Mouse (Mus musculus) spleen, adult 2 months (tissue): ENCODE measurements at regions not wholly inside any gene's neighbourhood (a gene's known extent, or its start where the extent isn't known, plus 50 kb on each side); places are given as distances from the start of the nearest gene placed in this dataset.
A peak's percentile ranks its signal among the peaks of the same experiment; 100 is the strongest.

Experiments
- DNase-seq, 2 experiments: peaks; one replicate each; pipeline versions ENCODE4 v3.0.0 to v3.0.0-alpha.2; 2012 to 2021; ENCODE audit warnings: low spot score in 2 of 2, low read depth in 1 of 2
- H3K27ac ChIP-seq: fragments of 200-500 bp; 2 replicates; pipeline ENCODE4 v1.5.1; 2012; ENCODE audit warnings: low read length, inconsistent platforms; ENCODE audit not compliant: insufficient read depth
- H3K27me3 ChIP-seq: fragments of 200-500 bp; 2 replicates; pipeline ENCODE4 v1.6.1; 2012; ENCODE audit warnings: mild to moderate bottlenecking, moderate library complexity, low read length, inconsistent platforms; ENCODE audit not compliant: control insufficient read depth, insufficient read depth
- H3K36me3 ChIP-seq: fragments of 200-500 bp; 2 replicates; pipeline ENCODE4 v1.6.1; 2012; ENCODE audit warnings: mild to moderate bottlenecking, low read length, inconsistent platforms; ENCODE audit not compliant: control insufficient read depth, insufficient read depth
- H3K4me1 ChIP-seq: fragments of 200-500 bp; 2 replicates; pipeline ENCODE4 v1.6.1; 2011; ENCODE audit warnings: inconsistent platforms; ENCODE audit not compliant: control insufficient read depth, insufficient read depth, insufficient read length
- H3K4me3 ChIP-seq: fragments of 200-500 bp; 2 replicates; pipeline ENCODE4 v1.5.1; 2011; ENCODE audit warnings: mild to moderate bottlenecking, inconsistent platforms; ENCODE audit not compliant: insufficient read depth, insufficient read length; ENCODE audit errors: extremely low read depth
- CTCF ChIP-seq: fragments of 200-500 bp; IDR thresholded peaks from 2 replicates; pipeline ENCODE4 v1.5.1; 2011; ENCODE audit warnings: mild to moderate bottlenecking, inconsistent platforms; ENCODE audit not compliant: insufficient read depth, insufficient read length, insufficient replicate concordance; ENCODE audit errors: extremely low read depth
- POLR2A ChIP-seq: fragments of 200-500 bp; IDR thresholded peaks from 2 replicates; pipeline ENCODE4 v1.6.1; 2011; ENCODE audit warnings: low read depth, low read length, inconsistent platforms
- WGBS: fragments of 180-500 bp; shearing (Covaris S2); methylation state at CpG from one replicate; pipeline ENCODE4 v1.1.7; 2018; 5-methylcytosine and 5-hydroxymethylcytosine counted together

- peaks cover 4% of the 10 kb centered on the region; the same call in 1 of the 2 replicates for H3K4me1 ChIP-seq
- no peak for TF ChIP-seq CTCF
- TF ChIP-seq POLR2A: no peak
- no peak overlapping the region for H3K27ac ChIP-seq
- 0 out of 2 replicates have a peak overlapping the region, but pooled peaks have one; percentile 3 for H3K4me3 ChIP-seq
- DNase-seq: no peak
- no peaks in the 10 kb centered on the region for H3K36me3 ChIP-seq
- H3K27me3 ChIP-seq: 0 out of 2 replicates have a peak, but pooled peaks cover 2% of the 10 kb centered on the region
- WGBS: 5% methylated on average over 17 of the region's 17 CpGs
Observed at GRCm38 (mm10) chr14:118422351-118423001, 155.7 kb downstream of the Gm9376 start.

GRCm38 (mm10) chr14:118423269-118423668 lies 156.5 kb downstream of the Gm9376 start:
- 1% methylated on average over 9 of the region's 9 CpGs for WGBS
- no peak for TF ChIP-seq POLR2A
- TF ChIP-seq CTCF: no peak
- Histone ChIP-seq H3K4me1 (peaks cover 4% of the 10 kb centered on the region; the same call in 1 of the 2 replicates), H3K4me3 (no peak overlapping the region), H3K36me3 (no peaks in the 10 kb centered on the region), H3K27me3 (0 out of 2 replicates have a peak, but pooled peaks cover 2% of the 10 kb centered on the region), H3K27ac (no peak overlapping the region)
- peak in 1 of 2 experiments; percentile 14 for DNase-seq

GRCm38 (mm10) chr14:118426562-118426961 lies 159.8 kb downstream of the Gm9376 start:
- Histone ChIP-seq H3K4me3 (no peak overlapping the region), H3K36me3 (no peaks in the 10 kb centered on the region), H3K27me3 (0 out of 2 replicates have a peak, but pooled peaks cover 2% of the 10 kb centered on the region), H3K27ac (no peak overlapping the region), H3K4me1 (peaks cover 4% of the 10 kb centered on the region; the same call in 1 of the 2 replicates)
- no peak for TF ChIP-seq POLR2A
- TF ChIP-seq CTCF: no peak
- DNase-seq: no peak
- 83% methylated on average over 3 of the region's 3 CpGs for WGBS

GRCm38 (mm10) chr14:118430286-118430685 lies 163.5 kb downstream of the Gm9376 start:
- TF ChIP-seq POLR2A (no peak), CTCF (no peak)
- H3K27me3 ChIP-seq: peaks cover 1% of the 10 kb centered on the region; the same call in 1 of the 2 replicates
- no peak overlapping the region for H3K27ac ChIP-seq
- no peaks in the 10 kb centered on the region for H3K4me1 ChIP-seq
- 94% methylated on average over 4 of the region's 4 CpGs for WGBS
- no peak for DNase-seq
- no peaks in the 10 kb centered on the region for H3K36me3 ChIP-seq
- H3K4me3 ChIP-seq: no peak overlapping the region

GRCm38 (mm10) chr14:118430740-118431139 lies 164.0 kb downstream of the Gm9376 start:
- H3K4me3 ChIP-seq: no peak overlapping the region

GRCm38 (mm10) chr14:118431241-118431882 lies 164.6 kb downstream of the Gm9376 start:
- H3K4me1 ChIP-seq: no peaks in the 10 kb centered on the region
- TF ChIP-seq POLR2A (no peak), CTCF (no peak)
- WGBS: 11% methylated on average over 6 of the region's 6 CpGs
- H3K27ac ChIP-seq: no peak overlapping the region
- DNase-seq: no peak
- no peak overlapping the region for H3K4me3 ChIP-seq
- no peaks in the 10 kb centered on the region for H3K36me3 ChIP-seq
- peaks cover 1% of the 10 kb centered on the region; the same call in 1 of the 2 replicates for H3K27me3 ChIP-seq

More at GRCm38 (mm10) chr14:118430740-118431139, 164.0 kb downstream of the Gm9376 start:
- DNase-seq: no peak
- Histone ChIP-seq H3K27ac (no peak overlapping the region), H3K36me3 (no peaks in the 10 kb centered on the region), H3K27me3 (peaks cover 1% of the 10 kb centered on the region; the same call in 1 of the 2 replicates), H3K4me1 (no peaks in the 10 kb centered on the region)
- no peak for TF ChIP-seq CTCF
- TF ChIP-seq POLR2A: no peak
- 88% methylated on average over 1 of the region's 1 CpGs for WGBS
